Mouse (Mus musculus): ENCODE results near the gene Lingo1. TPM values are rescaled to one million over a fixed set of nuclear protein-coding genes. Genes with fewer than 3 reads are reported as not detected.

Lingo1 gene
- total RNA-seq (2023): not detected in 4 replicates

GRCm38 (mm10) chr9:56795721-56796655 is at the start of gene Lingo1:
Gene Lingo1 (minus strand): TSS chr9:56796468.

Other genes with a start within 250 kb of the Lingo1 start
- not detected in 4 replicates for gene Odf3l1, start 68.2 kb upstream of the Lingo1 start, total RNA-seq (2023)
- gene Cspg4, start 68.6 kb upstream of the Lingo1 start, total RNA-seq (2023): not detected in 4 replicates
- gene Snx33, start 131.9 kb upstream of the Lingo1 start, total RNA-seq (2023): 12.1 to 12.7 TPM (median 12.3 TPM) in 4 replicates
- 58.8 to 64.1 TPM (median 61.5 TPM) in 4 replicates for gene Imp3, start 141.0 kb upstream of the Lingo1 start, total RNA-seq (2023)
- gene Snupn, start 154.4 kb upstream of the Lingo1 start, total RNA-seq (2023): 8.7 to 11.6 TPM (median 10.1 TPM) in 4 replicates
- 14.7 to 18.5 TPM (median 15.8 TPM) in 4 replicates for gene Ptpn9, start 198.5 kb upstream of the Lingo1 start, total RNA-seq (2023)

All from B cell, adult 62 days (primary cell).